Mouse (Mus musculus) gastrocnemius, postnatal 4 days (tissue): ENCODE measurements at regions not wholly inside any gene's neighbourhood (a gene's known extent, or its start where the extent isn't known, plus 50 kb on each side); places are given as distances from the start of the nearest gene placed in this dataset.

Experiments used
- DNase-seq, 2 experiments: peaks; one replicate each; pipeline ENCODE4 v3.0.0; 2021 to 2022; ENCODE audit warnings: low spot score in 2 of 2, mixed read lengths in 2 of 2

GRCm38 (mm10) chr4:106102451-106102977 lies 213.5 kb upstream of the Usp24 start:
- DNase-seq = no peak

- DNase-seq = no peak
Observed at GRCm38 (mm10) chr4:106103750-106104635, 212.0 kb upstream of the Usp24 start.

DNA sequence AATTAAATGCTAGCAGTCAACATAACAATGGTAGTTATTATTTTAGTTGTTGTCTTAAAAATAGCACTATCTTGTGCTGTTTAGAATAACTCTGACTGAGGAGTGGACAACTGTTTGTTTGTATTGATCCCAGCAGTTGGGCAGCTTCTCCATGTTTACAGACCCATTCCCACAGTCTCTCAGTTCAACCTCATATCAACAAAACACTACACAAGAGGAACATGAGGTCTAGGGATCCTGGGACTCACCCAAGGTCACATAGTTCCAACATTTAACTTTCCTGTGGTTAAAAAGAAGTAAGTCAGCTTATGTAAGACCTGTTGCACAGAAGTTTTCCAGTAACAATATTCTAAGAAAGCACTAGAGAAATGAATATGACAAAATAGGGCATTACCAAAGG lies 203.0 kb upstream of the Usp24 start:
- no peak for DNase-seq

DNA sequence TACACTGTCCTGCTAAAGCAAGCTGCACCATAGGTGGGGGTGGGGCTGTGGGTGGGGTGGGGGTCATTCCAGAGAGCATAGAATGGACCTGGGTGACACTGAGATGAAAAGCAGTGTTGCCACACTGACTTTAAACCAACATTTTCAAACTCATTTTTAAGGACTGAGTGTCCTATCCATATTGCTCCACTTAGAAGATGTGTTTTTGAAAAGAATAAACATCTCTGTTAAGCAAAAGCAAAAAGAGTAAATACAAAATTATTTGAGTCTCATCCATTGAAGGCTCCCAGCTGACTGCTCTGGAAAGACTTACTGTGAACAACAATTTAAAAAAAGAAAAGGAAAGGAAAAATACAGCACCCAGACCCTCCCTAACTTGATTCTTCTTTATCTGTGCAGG lies 202.3 kb upstream of the Usp24 start:
- no peak for DNase-seq

DNA sequence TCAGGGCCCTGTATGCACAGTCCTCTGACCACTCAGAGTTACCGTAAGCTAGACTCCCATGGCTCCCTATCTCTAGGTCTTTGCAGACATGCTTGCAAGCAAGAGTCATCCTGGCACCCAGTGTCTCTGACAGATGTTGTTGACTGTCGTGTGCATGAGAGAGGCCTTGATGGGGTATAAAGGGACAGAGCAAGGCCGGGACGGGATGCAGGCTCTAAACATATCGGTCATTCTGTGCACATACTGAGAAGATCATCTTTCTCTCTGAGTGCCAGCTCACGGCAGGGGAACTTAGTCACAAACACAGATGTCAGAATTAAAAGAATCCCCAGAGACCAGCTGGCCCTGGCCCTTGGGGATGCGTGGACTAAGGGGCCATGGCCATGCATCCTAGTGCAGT lies 199.4 kb upstream of the Usp24 start:
- DNase-seq = no peak

DNA sequence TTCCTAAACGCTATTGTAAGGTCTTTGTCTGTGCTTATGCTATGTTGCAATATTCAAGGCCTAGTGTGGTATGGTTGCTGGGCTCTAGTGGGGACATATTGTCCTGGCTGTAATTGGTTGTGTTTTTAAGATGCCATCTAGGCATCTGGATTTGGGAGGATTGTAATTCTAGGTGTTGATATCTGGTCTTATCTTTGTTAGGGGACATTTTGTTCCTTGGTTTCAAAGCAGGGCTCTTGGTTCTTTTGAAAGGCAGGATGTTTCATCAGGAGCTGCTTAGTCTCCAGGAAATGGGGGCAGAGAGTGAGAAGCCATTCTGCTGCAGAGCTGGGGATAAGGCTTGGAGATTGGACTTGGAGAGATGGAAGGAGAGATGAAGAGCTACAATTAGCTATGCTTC lies 194.7 kb upstream of the Usp24 start:
- DNase-seq = no peak

DNA sequence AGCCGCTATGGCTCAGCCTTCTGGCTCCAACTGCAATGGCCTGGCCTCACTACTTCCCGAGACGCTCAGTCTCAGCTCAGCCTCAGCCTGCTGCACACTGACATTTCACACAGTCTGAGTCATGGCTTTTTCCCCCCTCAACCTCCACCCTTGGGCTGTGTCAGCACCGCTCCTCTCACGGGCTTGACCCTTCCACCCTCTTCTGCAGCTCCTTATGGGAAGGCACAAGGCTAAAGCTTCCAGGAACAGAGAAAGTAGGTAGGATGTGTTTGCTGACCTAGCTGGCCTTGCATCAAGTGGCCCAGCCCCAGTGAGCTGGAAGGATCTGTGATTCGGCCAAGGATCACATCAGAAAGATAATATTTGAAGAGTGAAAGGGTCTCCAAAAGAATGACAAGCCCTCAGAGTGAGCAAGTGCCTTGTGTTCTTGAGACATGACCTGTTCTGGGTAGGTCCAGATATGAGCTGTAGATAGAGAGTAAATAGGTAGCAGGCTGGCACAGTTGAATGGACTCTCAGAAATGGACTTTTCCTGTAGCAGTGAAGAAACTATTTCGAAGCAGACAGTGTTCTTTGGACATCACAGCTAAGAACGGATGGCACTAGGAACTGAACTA lies 192.9 kb upstream of the Usp24 start:
- DNase-seq = no peak

DNA sequence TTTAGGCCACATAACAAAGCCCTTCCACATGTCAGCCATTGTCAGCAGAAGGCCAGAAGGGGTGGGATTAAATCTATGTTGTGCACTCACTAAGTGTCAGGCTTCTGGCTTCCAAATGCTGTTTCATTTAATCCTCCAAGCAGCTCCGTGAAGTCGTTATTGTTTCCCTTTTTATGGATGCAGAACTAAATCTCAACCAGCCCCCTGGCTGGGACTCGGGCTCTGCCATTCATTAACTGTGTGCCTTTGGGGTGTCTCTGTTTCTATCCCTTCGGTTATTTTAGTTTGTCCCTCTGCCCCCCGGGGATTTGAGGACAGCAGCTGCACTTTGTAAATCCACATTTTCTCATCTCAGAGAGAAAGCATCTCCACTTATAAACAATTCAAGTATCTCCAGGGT lies 188.8 kb upstream of the Usp24 start:
- no peak for DNase-seq

GRCm38 (mm10) chr4:106127641-106128040 lies 188.4 kb upstream of the Usp24 start:
- no peak for DNase-seq

DNA sequence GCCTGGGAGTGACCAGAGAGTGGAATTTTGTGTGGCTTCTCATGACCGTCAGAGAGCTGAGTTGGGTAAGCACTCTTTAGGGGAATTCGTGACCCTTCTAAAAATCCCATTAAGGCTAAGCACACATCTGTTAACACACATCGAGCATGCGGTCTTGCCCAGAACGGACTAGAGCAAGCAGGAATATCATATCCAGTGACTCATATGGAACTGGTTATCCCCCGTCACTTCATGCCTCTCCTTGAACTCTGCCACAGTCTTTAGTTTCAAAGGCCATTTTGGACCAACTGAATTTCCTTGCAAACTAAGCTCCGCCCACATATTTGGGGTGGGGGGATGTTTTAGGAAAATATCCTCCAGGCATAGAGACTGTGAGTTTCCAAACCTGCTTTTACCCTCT lies 186.7 kb upstream of the Usp24 start:
- no peak for DNase-seq

GRCm38 (mm10) chr4:106129803-106130202 lies 186.2 kb upstream of the Usp24 start:
- DNase-seq = no peak

GRCm38 (mm10) chr4:106133746-106134730 lies 182.0 kb upstream of the Usp24 start:
- DNase-seq = no peak

- DNase-seq = no peak
Observed at GRCm38 (mm10) chr4:106142741-106143140, 173.3 kb upstream of the Usp24 start.

GRCm38 (mm10) chr4:106144351-106145116 lies 171.5 kb upstream of the Usp24 start:
- no peak for DNase-seq

DNA sequence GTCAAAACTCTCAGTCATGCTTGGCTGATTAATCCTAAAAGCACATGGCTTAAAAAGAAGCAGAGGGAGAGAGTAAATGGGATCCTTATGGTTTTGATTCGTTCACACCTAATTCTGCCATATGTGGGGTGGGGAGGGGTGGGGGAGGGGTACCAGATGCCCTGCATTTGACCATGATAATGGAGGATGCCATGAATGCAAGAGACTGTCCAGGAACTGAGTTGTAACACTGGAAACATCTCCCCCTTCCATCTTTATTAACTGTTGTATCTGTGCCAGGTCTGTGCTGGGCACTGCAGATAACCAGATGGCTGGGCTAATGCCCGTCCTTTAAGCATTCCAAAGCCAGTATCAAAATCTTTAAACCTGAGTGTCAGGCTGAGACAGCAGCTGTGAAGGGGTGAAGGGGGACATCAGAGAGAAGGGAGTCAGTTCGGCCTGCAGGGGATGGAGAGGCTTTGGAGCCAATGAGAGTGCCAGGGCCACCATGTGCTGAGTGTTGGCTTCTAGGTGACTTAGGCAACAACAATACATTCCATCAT lies 169.0 kb upstream of the Usp24 start:
- DNase-seq = no peak

DNA sequence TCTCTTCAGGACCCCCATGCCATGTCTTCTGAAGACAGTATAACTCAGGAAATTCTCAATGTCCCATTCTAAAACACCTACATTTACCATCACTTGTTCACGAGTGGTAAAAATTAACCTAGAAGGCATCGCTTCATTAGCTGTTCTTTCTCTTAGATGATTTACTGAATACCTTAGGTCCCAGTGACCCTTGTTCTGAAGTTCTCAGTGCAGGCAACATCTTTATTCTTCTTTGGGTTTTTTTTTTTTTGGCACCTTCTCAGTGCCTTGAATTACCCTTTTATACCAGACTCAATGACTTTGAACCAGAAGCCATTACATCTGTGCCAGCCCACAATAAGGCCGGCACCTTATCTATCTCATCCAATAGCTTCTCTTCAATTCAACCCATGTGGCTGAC lies 167.1 kb upstream of the Usp24 start:
- DNase-seq = no peak

DNA sequence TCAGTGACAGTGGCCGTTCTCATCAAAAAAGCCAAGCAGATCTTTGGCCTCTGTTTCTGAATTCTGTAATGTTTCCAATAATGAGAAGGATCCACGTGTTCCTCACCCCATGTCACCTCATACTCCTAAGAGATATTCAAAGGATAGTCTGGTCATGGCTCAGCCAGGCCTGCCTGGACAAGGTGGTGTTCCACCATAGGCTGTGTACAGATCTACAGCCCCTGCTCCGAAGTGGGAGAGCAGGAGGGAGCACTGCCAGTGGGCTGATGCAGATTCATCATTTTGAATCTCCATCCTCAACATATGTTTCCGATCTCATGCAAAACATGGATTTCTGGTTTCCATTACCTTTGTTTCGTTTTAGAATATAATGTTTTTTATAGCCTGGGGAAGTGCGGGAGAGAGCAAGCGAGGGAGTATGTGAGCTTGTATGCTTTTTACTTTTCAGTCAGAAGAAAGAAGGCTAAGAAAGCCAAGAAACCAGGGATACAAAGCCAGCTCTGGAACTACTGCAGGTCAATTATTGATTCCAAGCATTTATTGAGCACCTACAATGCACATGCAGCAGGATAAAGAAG lies 166.5 kb upstream of the Usp24 start:
- DNase-seq = no peak

DNA sequence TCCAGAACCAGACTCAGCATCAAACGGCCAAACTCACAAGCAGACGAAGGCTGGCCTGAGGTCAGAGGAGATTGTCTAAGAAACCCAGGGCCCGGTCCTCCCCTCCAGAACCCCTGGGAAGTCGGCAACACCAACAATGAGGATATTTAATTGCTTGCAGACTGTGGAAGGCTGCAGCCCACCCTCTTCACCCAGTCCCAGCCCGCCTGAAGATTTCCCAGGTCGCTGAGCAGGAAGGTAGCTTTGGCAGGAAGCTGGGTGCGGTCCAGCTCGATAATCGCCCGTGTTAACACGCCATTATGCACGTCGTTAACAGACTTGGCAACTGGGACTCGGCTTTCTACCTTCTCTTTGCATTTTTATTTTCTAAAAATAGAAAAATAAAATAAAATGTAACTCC lies 165.2 kb upstream of the Usp24 start:
- DNase-seq = no peak

- no peak for DNase-seq
Observed at GRCm38 (mm10) chr4:106157451-106158179, 158.4 kb upstream of the Usp24 start.
